Mouse (Mus musculus) liver, postnatal 0 days (tissue): ENCODE measurements around the gene Csrnp2.
"Not testable (repeated sequence)": the region's sequence is repeated elsewhere in the genome, so short reads cannot be mapped to it uniquely, and the experiment has no call there.

Experiments
- CTCF ChIP-seq: sonication (generic); IDR thresholded peaks from 2 replicates; pipeline ENCODE4 v1.5.1; 2016; ENCODE audit warnings: antibody characterized with exemption, low read depth
- EP300 ChIP-seq: IDR thresholded peaks from 2 replicates; pipeline ENCODE4 v1.6.1; 2016; ENCODE audit warnings: antibody characterized with exemption, low read depth, mild to moderate bottlenecking

DNA sequence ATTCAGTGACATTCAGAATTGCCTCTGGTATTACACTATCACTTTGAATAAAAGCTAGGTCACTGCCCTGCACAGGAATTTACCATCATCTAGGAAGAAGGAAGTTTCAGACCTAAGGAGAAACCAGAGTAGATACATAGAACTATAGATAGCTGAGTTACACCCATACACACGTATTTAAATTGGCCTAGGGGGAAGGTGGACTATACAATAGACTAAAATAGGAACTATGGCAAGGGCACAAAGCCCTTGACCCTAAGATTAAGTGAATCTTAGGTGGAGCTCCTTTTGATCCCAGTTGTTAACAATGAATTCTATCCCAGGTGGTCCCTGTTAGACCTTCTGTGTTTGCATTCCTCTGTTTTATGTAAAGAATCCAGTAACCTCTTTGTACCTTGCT is 45.7 kb upstream of the Csrnp2 start:
- not testable (repeated sequence) for TF ChIP-seq CTCF, EP300
